Mouse (Mus musculus): ENCODE data around the gene Manba. TPM values are rescaled to one million over a fixed set of nuclear protein-coding genes. Genes with fewer than 3 reads are reported as not detected.

Manba gene
- polyA plus RNA-seq, 1 experiment = not detected

DNA sequence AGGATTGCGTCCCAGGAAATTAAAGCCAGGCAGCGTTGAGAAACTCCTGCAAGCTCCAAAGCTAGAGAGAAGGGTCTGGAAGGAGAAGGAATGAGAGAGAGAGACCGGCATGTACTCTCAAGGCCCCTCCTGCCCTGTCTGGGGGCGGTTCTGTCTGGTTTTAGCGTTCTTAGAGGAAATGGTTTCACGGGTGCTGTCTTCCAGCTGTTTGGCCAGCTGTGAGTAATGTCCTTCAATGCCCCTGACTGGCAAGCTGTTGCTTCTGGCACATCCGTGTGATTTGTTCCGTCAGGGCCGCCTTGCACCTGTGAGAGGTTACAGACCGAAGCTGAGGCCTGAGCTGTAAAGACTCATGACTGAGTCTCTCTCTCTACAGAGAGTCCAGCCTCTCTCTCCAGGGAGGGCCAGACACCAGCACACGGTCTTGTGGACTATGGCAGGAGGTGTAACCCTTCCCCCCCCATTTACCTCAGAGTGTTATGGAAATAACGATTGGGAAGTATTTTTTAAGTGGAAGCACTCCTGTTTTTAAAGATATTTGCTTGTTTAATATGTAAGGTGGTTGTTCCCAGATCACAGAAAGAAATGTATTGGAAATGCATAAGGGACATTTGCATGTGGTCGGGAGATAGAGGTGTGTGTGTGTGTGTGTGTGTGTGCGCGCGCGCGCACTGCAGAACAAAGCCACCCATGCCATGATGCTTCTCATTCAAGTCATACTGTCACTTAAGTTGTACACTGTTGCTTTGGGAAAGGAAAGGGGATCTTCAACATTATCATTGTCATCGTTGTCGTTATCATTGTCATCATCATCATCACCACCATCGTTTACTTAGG, 95.2 kb downstream of the Manba start:
- Histone ChIP-seq H3K27me3 (ENCODE audit: control insufficient read depth) (no peaks in the 10 kb centered on the region), H3K9me3 (ENCODE audit: control insufficient read depth, low read length) (no peaks in the 10 kb centered on the region), H3K36me3 (ENCODE audit: control insufficient read depth) (peaks cover 12% of the 10 kb centered on the region), H3K4me3 (replicated peaks) (no peak overlapping the region), H3K4me1 (ENCODE audit: control insufficient read depth) (peaks cover 6% of the 10 kb centered on the region)
- TF ChIP-seq GATA1 (IDR thresholded peaks at IDR 0.05; ENCODE audit: low read length) (no peak), TAL1 (IDR thresholded peaks at IDR 0.05; ENCODE audit: low read length) (no peak)

DNA sequence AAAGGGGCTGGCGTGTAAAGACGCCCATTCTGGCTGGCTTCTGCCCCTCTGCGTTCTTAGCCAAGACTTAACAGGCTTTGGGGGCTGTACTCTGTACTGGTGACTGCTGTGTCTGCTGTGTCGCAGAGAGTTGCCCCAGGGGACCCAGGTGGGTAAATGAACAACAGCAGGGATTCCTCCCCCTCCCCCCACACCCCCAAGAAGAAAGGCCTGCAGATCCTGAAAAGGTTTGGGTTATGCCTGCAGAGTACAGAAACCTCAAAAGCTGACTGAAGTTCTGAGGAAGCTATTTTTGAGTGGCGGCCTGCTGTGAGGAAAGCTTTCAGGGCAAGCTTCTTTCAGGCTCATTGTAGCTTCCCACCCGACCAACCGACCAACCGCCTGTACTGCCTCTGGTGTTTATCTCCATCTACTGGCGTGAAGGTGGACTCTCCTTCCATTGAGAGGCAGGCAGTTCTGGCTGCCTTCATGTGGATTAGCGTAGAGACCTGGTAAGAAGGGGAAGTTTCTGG, 96.3 kb downstream of the Manba start:
- H3K4me3 ChIP-seq (replicated peaks) = no peak overlapping the region
- peaks cover 13% of the 10 kb centered on the region for H3K4me1 ChIP-seq (ENCODE audit: control insufficient read depth)
- H3K27me3 ChIP-seq (ENCODE audit: control insufficient read depth) = no peaks in the 10 kb centered on the region
- peaks cover 14% of the 10 kb centered on the region for H3K36me3 ChIP-seq (ENCODE audit: control insufficient read depth)
- TF ChIP-seq TAL1 (IDR thresholded peaks at IDR 0.05; ENCODE audit: low read length) (no peak), GATA1 (IDR thresholded peaks at IDR 0.05; ENCODE audit: low read length) (no peak)
- no peaks in the 10 kb centered on the region for H3K9me3 ChIP-seq (ENCODE audit: control insufficient read depth, low read length)

DNA sequence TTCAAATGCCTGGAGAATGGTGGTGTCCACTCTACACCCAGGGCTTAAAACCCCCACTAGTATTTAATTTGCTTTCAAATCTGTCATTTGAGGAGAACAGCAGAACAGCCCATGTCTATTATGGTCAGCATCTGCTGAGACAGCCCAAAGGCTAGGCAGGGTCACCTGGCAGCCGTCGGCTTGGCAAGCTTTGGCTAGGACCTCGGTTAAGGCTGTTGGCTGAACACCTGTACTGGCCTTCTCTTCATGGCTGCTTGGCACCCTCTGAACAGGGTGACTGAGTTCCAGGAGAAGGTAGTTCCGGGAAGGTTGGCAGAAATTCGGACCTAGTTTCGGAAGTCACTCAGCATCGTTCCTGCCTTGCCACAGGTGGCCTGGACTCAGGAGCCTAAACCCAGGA, 96.8 kb downstream of the Manba start:
- TF ChIP-seq GATA1 (IDR thresholded peaks at IDR 0.05; ENCODE audit: low read length) = no peak
- TF ChIP-seq TAL1 (IDR thresholded peaks at IDR 0.05; ENCODE audit: low read length) = no peak
- peaks cover 15% of the 10 kb centered on the region for H3K4me1 ChIP-seq (ENCODE audit: control insufficient read depth)
- H3K27me3 ChIP-seq (ENCODE audit: control insufficient read depth) = no peaks in the 10 kb centered on the region
- H3K36me3 ChIP-seq (ENCODE audit: control insufficient read depth) = peaks cover 18% of the 10 kb centered on the region
- H3K9me3 ChIP-seq (ENCODE audit: control insufficient read depth, low read length) = no peaks in the 10 kb centered on the region
- H3K4me3 ChIP-seq (replicated peaks) = no peak overlapping the region

DNA sequence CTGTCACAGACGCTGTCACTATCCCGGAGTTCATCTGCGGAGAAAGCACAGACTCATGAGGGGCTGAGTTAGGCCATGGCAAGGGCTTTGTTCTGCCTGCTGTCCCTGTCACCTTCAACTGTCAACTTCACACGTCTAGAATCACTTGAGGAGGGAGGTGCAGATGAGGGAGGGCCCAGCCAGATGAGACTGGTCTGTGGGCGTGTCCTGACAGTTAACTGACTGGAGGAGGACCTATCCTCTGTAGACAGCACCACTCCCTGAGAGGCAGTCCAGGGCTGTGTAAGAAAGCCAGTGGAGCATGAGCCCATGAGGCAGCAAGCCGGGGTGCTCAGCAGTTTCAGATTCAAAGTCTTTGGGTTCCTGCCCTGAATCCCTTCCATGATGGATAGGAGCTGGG, 100.1 kb downstream of the Manba start:
- H3K27me3 ChIP-seq (ENCODE audit: control insufficient read depth) = no peaks in the 10 kb centered on the region
- TF ChIP-seq GATA1 (IDR thresholded peaks at IDR 0.05; ENCODE audit: low read length) = no peak
- H3K36me3 ChIP-seq (ENCODE audit: control insufficient read depth) = peaks cover 33% of the 10 kb centered on the region
- no peaks in the 10 kb centered on the region for H3K9me3 ChIP-seq (ENCODE audit: control insufficient read depth, low read length)
- H3K4me3 ChIP-seq (replicated peaks) = no peak overlapping the region
- peaks cover 15% of the 10 kb centered on the region for H3K4me1 ChIP-seq (ENCODE audit: control insufficient read depth)

DNA sequence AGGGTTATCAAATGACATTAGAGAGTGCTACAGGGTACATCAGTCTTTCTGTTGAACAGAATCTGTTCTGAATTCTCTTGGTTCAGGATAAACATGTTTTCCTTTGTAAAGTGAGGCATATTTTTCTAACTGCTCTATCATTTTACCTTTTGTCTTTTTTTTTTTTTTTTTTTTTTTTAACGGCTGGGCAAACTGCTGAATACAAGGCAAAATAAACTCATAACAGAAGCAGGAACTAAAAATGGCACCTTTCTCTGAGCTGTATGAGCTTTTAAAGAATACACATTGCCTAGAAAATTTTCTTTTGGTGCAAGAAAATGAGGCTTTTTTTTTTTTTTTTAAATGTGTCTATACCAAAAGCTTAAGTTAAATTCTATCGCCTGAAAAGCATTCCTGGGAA, 100.6 kb downstream of the Manba start:
- Histone ChIP-seq H3K9me3 (ENCODE audit: control insufficient read depth, low read length) (no peaks in the 10 kb centered on the region), H3K27me3 (ENCODE audit: control insufficient read depth) (no peaks in the 10 kb centered on the region), H3K4me1 (ENCODE audit: control insufficient read depth) (peaks cover 15% of the 10 kb centered on the region), H3K36me3 (ENCODE audit: control insufficient read depth) (peaks cover 33% of the 10 kb centered on the region), H3K4me3 (replicated peaks) (no peak overlapping the region)
- no peak for TF ChIP-seq TAL1 (IDR thresholded peaks at IDR 0.05; ENCODE audit: low read length)
- TF ChIP-seq GATA1 (IDR thresholded peaks at IDR 0.05; ENCODE audit: low read length) = no peak

DNA sequence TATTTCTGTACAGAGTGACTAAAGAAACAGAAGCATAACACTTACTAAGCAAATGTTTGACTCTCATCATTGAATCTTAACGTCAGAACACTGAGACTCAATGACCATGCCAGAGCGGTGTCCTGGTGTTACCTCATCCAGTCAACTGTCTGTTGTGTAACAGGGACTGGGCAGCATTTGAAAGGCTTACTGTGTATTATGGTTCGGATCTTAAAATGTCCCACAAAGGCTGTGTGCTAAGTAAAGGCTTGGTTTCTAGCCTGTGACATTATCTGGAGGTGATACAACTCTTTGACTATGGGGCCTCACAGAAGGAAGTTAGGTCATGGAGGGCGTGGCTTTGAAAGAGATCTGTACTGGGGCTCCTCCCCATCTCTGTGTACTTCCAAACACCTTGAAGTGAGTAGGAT, 101.1 kb downstream of the Manba start:
- Histone ChIP-seq H3K27me3 (ENCODE audit: control insufficient read depth) (no peaks in the 10 kb centered on the region), H3K36me3 (ENCODE audit: control insufficient read depth) (peaks cover 33% of the 10 kb centered on the region), H3K4me1 (ENCODE audit: control insufficient read depth) (peaks cover 15% of the 10 kb centered on the region), H3K9me3 (ENCODE audit: control insufficient read depth, low read length) (no peaks in the 10 kb centered on the region), H3K4me3 (replicated peaks) (no peak overlapping the region)
- TF ChIP-seq GATA1 (IDR thresholded peaks at IDR 0.05; ENCODE audit: low read length) (no peak), TAL1 (IDR thresholded peaks at IDR 0.05; ENCODE audit: low read length) (no peak)

DNA sequence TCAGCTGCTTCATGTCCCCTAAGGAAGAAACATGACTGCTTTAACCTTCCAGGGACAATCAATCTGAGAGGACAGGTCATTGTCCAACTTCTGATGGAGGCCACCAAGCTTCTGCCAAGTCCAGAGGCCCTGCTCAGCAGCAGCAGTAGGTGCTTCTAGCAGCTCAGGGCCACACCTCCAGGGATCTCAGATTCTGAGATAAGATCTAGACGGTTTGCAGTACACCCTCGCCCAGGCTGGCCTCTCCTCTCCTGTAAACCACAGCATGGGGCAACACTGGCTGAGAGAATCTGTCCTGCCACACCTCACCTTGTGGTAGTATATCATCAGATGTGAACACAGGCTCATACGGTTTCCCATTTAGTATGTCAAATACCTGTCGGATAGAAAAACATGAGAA, 105.1 kb downstream of the Manba start:
- Histone ChIP-seq H3K36me3 (ENCODE audit: control insufficient read depth) (peaks cover 36% of the 10 kb centered on the region), H3K4me1 (ENCODE audit: control insufficient read depth) (peaks cover 11% of the 10 kb centered on the region), H3K9me3 (ENCODE audit: control insufficient read depth, low read length) (no peaks in the 10 kb centered on the region), H3K4me3 (replicated peaks) (no peak overlapping the region), H3K27me3 (ENCODE audit: control insufficient read depth) (no peaks in the 10 kb centered on the region)
- TF ChIP-seq GATA1 (IDR thresholded peaks at IDR 0.05; ENCODE audit: low read length) (no peak), TAL1 (IDR thresholded peaks at IDR 0.05; ENCODE audit: low read length) (no peak)

DNA sequence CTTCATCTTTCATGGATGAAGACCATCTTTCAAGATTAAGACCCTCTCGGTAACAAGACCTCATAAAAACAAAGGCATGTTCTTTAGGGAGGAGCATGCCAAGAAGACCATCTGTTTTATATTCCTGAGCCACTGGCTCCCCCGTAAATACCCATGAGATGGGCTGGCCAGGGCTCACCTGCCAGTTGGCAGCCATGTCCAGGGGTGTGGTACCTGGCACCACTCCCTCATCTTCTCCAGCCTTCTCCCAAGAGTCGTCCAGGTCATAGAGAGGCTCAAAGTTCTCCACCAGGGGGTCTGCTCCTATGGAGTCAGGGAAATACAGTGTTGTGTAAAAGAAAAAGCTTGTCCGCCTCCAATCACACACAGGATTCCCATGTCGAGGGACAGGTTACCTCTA, 106.0 kb downstream of the Manba start:
- Histone ChIP-seq H3K9me3 (ENCODE audit: control insufficient read depth, low read length) (no peaks in the 10 kb centered on the region), H3K4me1 (ENCODE audit: control insufficient read depth) (peaks cover 5% of the 10 kb centered on the region), H3K4me3 (replicated peaks) (no peak overlapping the region), H3K36me3 (ENCODE audit: control insufficient read depth) (peaks cover 34% of the 10 kb centered on the region), H3K27me3 (ENCODE audit: control insufficient read depth) (no peaks in the 10 kb centered on the region)
- TF ChIP-seq TAL1 (IDR thresholded peaks at IDR 0.05; ENCODE audit: low read length) = no peak
- TF ChIP-seq GATA1 (IDR thresholded peaks at IDR 0.05; ENCODE audit: low read length) = no peak

DNA sequence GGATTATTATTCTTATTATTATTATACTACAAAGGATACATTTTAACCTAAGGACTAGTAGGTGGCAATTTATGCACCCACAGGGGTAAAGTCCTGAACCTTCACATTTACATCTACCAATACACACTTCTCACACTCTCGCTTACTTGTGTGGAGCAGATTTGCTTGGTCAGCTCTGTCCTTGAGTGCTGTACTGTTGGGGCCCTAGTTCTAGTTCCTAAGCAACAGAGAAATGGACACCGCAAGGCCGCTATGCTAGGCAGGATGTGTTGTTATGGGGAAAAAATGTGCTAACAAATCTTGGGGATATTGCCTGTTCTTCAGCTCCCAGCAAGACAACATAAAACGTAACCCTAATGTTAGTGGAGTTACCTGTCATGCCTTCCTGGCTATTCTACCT, 106.6 kb downstream of the Manba start:
- Histone ChIP-seq H3K4me1 (ENCODE audit: control insufficient read depth) (no peaks in the 10 kb centered on the region; the same call in 1 of the 2 replicates), H3K36me3 (ENCODE audit: control insufficient read depth) (peaks cover 36% of the 10 kb centered on the region), H3K27me3 (ENCODE audit: control insufficient read depth) (no peaks in the 10 kb centered on the region), H3K9me3 (ENCODE audit: control insufficient read depth, low read length) (no peaks in the 10 kb centered on the region), H3K4me3 (replicated peaks) (no peak overlapping the region)
- TF ChIP-seq GATA1 (IDR thresholded peaks at IDR 0.05; ENCODE audit: low read length) = no peak
- no peak for TF ChIP-seq TAL1 (IDR thresholded peaks at IDR 0.05; ENCODE audit: low read length)
